Mouse (Mus musculus) T-helper 17 cell (primary cell): Measurements from ENCODE around the gene Trpv3.

Experiments
- in situ Hi-C, 2 experiments: fragments of 300-600 bp; cut with MboI, MseI; formaldehyde crosslinking; loops; 1 replicate in 1 of 2; 2 replicates in 1 of 2; pipeline ENCODE4 v1.15.1; 2025; ENCODE audit warnings: high pct_unique_total_duplicates in 2 of 2

Gene Trpv3

DNA sequence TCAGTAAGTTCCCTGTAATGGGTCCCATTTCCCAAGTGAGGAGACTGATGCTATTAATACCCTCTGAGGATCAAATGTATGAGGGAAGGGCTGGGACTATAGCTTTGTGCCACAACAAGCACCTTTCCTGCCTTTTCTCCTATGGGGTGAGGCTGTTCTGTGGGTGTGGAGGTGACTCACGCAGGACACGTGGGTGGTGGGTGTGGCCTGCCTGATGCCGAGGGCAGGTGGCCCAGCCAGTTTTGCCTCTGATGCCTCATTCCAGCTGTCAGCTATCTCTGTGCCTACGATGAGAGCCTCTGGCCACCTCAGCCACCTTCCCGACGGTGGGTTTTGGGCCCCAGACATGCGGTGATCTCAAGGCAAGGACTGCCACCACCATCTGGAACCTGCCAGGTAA is at the start of gene Trpv3:
Gene Trpv3 (plus strand): TSS at position 122 of the 400 bp plus-strand sequence.
- in situ Hi-C loops, result no loop called here

GRCm38 (mm10) chr11:73219671-73220070 is 47.5 kb upstream of the Trpv3 start:
- in situ Hi-C loops, result loop anchor here in 1 of 2 experiments (10.0 kb wide), 1 partner anchor 1155 kb away; no protein-coding TSS in a partner anchor

GRCm38 (mm10) chr11:73220651-73221050 is 46.5 kb upstream of the Trpv3 start:
- in situ Hi-C loops, result no loop called here

- in situ Hi-C loops, result no loop called here
Observed at GRCm38 (mm10) chr11:73222846-73223245, 44.3 kb upstream of the Trpv3 start.

DNA sequence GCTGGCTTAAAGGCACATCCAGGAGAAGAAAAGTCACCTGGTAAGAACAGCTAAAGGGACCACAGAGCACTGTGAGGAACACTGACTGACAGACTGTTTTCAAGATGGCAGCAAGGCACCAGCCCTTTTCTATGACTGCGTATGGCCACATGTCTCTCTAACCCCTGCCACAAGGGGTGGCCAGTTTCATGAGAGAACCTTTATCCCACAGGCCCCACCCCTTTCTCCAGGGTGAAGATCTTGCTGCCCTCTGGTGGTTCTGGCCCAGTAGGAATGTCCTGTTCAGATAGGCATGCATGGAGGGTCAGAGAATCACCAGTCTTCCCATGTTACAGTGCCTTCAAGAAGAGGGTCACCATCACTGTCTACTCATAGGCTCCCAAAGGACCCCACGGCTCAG is 43.2 kb upstream of the Trpv3 start:
- in situ Hi-C loops, result no loop called here

- in situ Hi-C loops, result no loop called here
Observed at GRCm38 (mm10) chr11:73225856-73226255, 41.3 kb upstream of the Trpv3 start.

DNA sequence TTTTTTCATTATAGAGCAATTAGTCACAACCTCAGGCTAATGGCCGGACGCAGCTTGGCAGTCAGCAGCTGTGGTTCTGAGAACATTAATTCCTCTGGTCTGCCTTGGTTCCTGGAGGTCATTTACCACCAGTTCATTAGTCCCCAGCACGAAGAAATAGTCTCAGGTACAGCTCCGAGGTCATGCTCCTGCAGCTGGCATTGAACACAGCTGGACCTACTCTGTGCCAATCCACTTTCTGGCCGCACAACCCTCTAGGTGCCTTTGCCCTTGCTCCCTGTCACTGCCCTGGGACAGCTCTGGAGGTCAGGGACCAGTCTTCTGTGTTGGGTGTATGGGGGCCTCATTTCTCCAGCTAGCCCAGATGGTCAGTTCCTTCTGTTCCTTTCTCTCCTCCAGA is 38.3 kb upstream of the Trpv3 start:
- in situ Hi-C loops, result no loop called here

- in situ Hi-C loops, result no loop called here
Observed at GRCm38 (mm10) chr11:73230081-73230480, 37.1 kb upstream of the Trpv3 start.

- in situ Hi-C loops, result no loop called here
Observed at GRCm38 (mm10) chr11:73232513-73232912, 34.7 kb upstream of the Trpv3 start.

GRCm38 (mm10) chr11:73233992-73234391 is 33.2 kb upstream of the Trpv3 start, which contains the start of gene Trpv1:
TSS of gene Trpv1 (plus strand) at chr11:73234292.
- in situ Hi-C loops, result no loop called here

DNA sequence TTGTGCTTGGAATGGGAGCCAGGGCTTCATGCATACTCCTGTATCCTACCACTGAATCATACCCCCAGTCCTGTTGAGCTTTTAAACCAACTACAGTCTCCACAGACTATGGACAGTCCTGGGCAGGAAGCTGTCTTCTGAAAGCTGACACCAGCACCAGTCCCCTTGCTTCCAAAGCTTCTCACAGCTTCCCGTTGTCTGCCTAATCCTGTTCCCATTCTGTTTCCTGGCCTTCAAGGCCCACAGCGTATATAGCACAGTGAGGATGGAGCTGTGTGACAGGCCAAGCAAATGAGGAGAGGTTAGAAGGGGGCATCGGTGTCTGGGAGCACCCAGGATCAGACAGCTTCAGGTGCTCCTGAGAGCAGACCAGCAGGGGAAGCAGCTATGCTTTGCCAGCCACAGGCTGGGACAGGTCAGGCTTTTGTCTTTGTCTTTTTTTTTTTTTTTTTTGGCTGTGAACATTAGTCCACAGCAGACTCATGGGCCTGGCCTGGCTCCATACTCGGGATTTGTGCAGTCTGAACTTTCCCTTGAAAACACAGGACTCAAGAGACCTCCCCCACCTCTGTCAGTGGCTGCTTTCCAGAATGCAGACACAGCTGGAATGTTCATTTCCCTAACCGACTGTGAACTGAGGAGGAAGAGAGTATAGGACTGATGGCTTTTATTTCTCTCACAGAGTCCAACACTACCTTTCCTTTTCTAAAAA is 31.0 kb upstream of the Trpv3 start:
- in situ Hi-C loops, result no loop called here

DNA sequence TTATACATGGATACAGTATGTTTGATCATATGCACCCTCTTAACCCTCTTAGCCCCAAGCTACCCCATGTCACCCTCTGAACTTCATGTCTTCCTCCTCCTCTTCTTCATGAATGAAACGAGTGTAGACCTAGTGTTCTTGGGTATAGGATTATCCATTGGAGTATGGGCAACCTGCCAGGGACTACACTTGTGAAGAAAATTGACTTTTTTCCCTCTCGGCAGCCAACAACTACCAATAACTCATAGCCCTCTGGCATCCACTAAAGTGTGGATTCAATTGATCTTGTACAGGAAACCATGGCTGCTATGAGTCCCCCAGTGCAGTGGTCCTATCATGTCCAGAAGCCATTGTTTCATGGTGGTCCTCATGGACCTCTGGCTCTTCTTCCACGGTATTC is 30.5 kb upstream of the Trpv3 start:
- in situ Hi-C loops, result no loop called here

DNA sequence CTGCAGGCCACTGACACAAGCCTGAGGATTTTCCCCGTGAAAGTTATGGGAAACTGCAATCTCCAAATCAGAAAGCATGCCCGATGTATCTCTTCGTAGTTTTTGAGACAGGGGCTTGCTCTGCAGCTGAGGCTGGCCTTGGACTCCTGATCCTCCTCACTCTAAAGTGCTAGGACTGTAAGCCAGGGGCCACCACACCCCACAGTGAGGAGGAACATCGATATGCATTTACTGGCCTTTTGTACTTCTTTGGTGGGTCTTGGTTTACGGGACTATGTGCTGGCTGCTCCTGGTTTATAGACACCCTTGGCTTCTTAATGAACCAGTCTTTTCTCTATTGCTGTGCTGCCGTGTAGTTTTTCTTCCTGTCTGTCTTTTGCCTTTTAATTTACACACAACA is 25.0 kb upstream of the Trpv3 start:
- in situ Hi-C loops, result no loop called here

- in situ Hi-C loops, result no loop called here
Observed at GRCm38 (mm10) chr11:73242777-73243176, 24.4 kb upstream of the Trpv3 start.

DNA sequence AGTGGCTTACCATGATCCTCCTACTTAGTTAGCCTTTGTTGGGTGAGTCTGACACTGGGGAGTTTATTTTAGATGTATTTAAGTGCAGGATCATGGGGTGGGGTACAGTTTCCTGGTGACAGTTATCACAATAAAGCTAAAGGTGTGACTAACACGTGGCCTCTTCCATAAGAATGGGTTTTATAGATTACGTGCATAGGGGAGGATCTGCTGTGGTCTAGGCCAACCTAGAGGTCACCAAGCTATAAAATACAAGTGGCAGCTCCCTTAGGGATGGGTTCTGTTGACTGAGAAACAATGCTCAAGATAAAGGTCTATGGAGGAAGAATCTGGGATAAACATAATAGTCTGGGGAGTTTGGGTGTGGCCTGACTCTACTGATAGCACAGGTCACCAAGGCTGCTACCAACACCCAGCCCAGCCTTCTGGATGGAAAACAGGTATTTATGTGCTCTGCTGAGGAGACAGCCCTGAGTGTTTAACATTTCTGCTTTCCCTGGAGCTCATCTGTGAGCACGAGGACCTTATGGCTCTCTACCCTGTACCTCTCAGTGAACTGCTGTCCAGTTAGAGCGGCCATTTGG is 9.7 kb upstream of the Trpv3 start:
- in situ Hi-C loops, result no loop called here

GRCm38 (mm10) chr11:73258664-73259063 is 8.5 kb upstream of the Trpv3 start:
- in situ Hi-C loops, result no loop called here

DNA sequence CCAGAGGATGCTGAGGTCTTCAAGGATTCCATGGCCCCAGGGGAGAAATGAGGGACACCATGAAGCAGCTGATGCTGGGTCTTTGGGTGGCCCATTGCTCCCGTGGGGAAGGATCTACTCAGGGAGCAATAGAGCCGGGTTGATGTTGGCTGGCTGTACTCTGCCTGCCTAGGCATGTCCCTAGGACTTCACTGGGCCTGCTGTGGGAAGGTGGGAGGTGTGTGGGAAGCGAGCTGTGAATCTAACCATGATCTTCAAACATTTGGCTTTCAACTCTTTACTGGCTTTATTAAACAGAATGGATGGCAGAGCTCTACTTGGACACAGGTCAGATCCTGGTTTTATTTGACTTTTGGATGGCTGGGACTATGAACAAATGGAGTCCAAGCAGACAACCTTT is 6.7 kb upstream of the Trpv3 start:
- in situ Hi-C loops, result no loop called here

DNA sequence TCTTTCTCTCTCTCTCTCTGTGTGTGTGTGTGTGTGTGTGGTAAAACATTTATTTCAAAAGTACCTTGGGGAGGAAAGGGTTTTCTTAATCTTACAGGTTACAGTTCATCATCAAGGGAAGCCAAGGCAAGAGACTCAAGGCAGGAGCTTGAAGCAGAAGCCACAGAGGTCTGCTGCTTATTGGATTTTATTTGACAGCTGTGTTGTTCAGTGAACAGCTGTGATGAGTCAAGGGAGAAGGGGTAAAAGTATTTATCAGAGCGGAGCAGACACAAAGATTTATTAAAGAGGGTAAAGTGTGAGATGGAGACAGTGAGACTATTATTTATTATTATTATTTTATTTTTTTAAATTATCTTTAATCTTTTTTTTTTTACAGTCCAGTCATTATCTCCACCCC is 5.8 kb upstream of the Trpv3 start:
- in situ Hi-C loops, result no loop called here

GRCm38 (mm10) chr11:73274821-73275220 is 7.6 kb downstream of the Trpv3 start:
- in situ Hi-C loops, result no loop called here

DNA sequence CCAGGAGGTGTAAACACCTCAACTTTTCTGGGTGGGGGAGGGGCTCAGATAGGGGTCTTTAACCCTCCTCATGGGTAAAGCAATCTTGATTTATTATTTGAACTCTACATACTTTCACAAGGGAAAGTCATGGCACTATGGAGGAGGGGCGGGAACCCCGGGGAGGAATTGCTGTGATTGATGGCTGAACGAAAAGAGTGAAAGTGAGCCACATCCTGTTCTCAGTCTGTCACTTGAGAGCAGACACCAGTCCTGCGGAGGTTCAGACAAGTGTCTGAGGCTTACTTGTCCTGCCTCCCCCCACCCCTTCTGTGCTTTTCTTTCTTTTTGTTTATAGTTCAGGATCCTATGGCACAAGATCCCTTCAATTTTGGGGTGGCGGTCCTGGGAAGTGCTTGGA is 13.5 kb downstream of the Trpv3 start:
- in situ Hi-C loops, result no loop called here

DNA sequence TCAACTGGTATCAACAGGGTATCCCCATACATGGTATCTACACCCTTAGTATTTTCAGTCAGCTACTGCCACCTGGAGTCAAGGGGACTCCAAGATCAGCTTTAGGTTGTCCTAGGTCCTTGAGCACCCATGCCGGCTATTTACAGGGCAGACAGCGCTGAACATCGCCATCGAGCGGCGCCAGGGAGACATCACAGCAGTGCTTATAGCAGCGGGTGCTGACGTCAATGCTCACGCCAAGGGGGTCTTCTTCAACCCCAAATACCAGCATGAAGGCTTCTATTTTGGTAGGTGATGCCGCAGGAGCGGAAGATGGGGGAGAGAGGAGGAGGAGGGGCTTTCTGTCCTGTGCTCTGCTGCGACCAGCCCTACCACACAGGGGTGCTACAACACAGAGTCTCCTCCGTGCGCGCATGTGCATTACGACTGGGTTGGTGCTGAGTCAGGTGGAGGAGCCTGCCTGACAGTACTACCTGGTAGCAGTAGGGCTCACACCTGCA is 14.4 kb downstream of the Trpv3 start:
- in situ Hi-C loops, result no loop called here

DNA sequence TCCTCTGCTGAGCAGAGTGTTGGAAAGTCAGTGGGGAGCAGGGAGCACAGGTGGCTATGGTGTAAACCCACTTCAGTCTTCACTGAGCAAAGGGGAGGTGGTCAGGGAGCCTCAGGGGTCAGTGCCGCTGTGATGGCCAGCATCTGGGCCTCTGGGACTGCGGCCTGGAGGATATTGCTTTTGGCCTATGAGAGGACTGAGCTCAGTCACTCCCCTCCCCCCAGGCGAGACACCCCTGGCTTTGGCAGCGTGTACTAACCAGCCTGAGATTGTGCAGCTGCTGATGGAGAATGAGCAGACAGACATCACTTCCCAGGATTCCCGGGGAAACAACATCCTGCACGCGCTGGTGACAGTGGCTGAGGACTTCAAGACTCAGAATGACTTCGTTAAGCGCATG is 16.2 kb downstream of the Trpv3 start:
- in situ Hi-C loops, result no loop called here

GRCm38 (mm10) chr11:73283926-73284325 is 16.7 kb downstream of the Trpv3 start:
- in situ Hi-C loops, result no loop called here
